15 mouse cellular contexts compared by ENCODE assay signal in the genomic region with DNA sequence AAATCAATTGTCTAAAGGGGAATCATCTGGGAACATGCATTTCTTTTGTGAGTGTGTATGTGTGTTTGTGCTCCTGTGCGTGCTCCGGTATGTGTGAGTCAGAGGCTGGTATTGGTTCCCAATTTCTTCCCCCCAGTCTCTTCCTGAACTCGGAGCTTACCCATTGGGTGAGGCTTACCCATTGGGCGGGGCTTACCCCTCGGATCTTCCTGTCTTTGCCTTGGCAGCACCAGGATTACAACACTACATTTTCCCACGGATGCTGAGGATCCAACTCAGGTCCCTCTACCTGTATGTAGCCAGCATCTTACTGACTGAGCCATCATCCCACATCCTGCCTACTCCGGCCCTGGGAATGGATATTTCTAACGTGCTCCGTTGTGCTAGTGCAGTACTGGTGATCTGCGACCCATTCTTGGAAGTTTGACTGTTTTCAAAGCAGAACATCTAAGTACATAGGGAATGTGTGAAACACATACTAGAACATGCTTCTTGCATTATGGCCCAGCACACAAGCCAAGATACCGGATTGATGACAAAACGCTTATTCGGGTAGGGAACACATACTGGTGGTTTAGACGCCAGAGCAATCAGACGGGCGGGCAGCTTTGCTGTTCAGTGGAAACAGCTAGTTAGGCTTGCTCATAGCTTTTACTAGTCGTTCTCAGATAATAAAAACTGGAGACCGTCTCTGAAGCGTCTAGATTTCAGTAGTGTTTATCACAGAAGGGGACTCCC. TPM values are rescaled to one million over a fixed set of nuclear protein-coding genes. Genes with fewer than 3 reads are reported as not detected.
DNase-seq lines count a peak whose midpoint lies in the region; ATAC-seq lines count a peak whose summit lies in the region.
"Had no signal": no experiment of that assay in that cellular context is flagged by ENCODE, and none has a peak within 500 bp of the region (broad histone marks: within the 10 kb centered on the region; RNA-seq: fewer than 3 reads in every experiment).

No protein-coding gene starts in this region.

- WGBS in hindbrain, embryonic 10.5 days: 89% methylated on average over 19 of the region's 19 CpGs
- WGBS in hindbrain, embryonic 13.5 days: 87% methylated on average over 19 of the region's 19 CpGs
- 77% methylated on average over 19 of the region's 19 CpGs for WGBS in embryonic facial prominence, embryonic 11.5 days
- WGBS in limb, embryonic 13.5 days: 54% methylated on average over 19 of the region's 19 CpGs
- WGBS in neural tube, embryonic 15.5 days: 83% methylated on average over 19 of the region's 19 CpGs

- no peak overlapping the region for H3K4me2 ChIP-seq in hindbrain, embryonic 13.5 days
- no peak overlapping the region for H3K4me2 ChIP-seq in embryonic facial prominence, embryonic 11.5 days (ENCODE audit: low read depth, low read length)
- H3K4me2 ChIP-seq in limb, embryonic 13.5 days (replicated peaks): peak overlapping the region; percentile 42
- H3K4me2 ChIP-seq in neural tube, embryonic 15.5 days: no peak overlapping the region
- H3K4me2 ChIP-seq: kidney, embryonic 15.5 days had no signal

- DNase-seq in hindbrain, embryonic 10.5 days (ENCODE audit: low spot score): no peak
- DNase-seq in lung, postnatal 10 days: peak; percentile 6
- DNase-seq in lung, postnatal 14 days: no peak
- DNase-seq in embryonic facial prominence, embryonic 11.5 days (ENCODE audit: low spot score): no peak
- no peak for DNase-seq in right cerebral cortex, postnatal 25 days
- DNase-seq: cerebellum, adult 9-10 months; forebrain, postnatal 0 days; liver, postnatal 0 days; thymus, postnatal 25 days had no signal

- no peaks in the 10 kb centered on the region; the same call in 1 of the 2 replicates for H3K27me3 ChIP-seq in hindbrain, embryonic 10.5 days (ENCODE audit: insufficient read depth, poor library complexity, severe bottlenecking)
- 0 out of 2 replicates have a peak, but pooled peaks cover 4% of the 10 kb centered on the region for H3K27me3 ChIP-seq in hindbrain, embryonic 13.5 days
- no peaks in the 10 kb centered on the region for H3K27me3 ChIP-seq in embryonic facial prominence, embryonic 11.5 days (ENCODE audit: control insufficient read depth, insufficient read depth, low read length)
- H3K27me3 ChIP-seq in limb, embryonic 13.5 days: peaks cover 4% of the 10 kb centered on the region; the same call in 1 of the 2 replicates
- H3K27me3 ChIP-seq in neural tube, embryonic 15.5 days (replicated peaks): no peaks in the 10 kb centered on the region
- H3K27me3 ChIP-seq: kidney, embryonic 15.5 days had no signal

- peaks cover 12% of the 10 kb centered on the region for H3K4me1 ChIP-seq in hindbrain, embryonic 10.5 days (replicated peaks)
- H3K4me1 ChIP-seq in hindbrain, embryonic 13.5 days (replicated peaks): 0 out of 2 replicates have a peak, but pooled peaks cover 12% of the 10 kb centered on the region
- peaks cover 6% of the 10 kb centered on the region for H3K4me1 ChIP-seq in embryonic facial prominence, embryonic 11.5 days (ENCODE audit: control insufficient read depth, insufficient read depth, low read length)
- peaks cover 35% of the 10 kb centered on the region for H3K4me1 ChIP-seq in limb, embryonic 13.5 days
- H3K4me1 ChIP-seq in neural tube, embryonic 15.5 days: peaks cover 4% of the 10 kb centered on the region; the same call in 1 of the 2 replicates

- no peak overlapping the region for H3K4me3 ChIP-seq in hindbrain, embryonic 10.5 days
- H3K4me3 ChIP-seq in hindbrain, embryonic 13.5 days: no peak overlapping the region
- H3K4me3 ChIP-seq in embryonic facial prominence, embryonic 11.5 days (ENCODE audit: low read depth, low read length): no peak overlapping the region
- no peak overlapping the region for H3K4me3 ChIP-seq in limb, embryonic 13.5 days
- no peak overlapping the region for H3K4me3 ChIP-seq in neural tube, embryonic 15.5 days (replicated peaks)
- H3K4me3 ChIP-seq: kidney, embryonic 15.5 days; midbrain, embryonic 10.5 days had no signal

- no peaks in the 10 kb centered on the region for H3K9me3 ChIP-seq in hindbrain, embryonic 10.5 days
- no peaks in the 10 kb centered on the region for H3K9me3 ChIP-seq in hindbrain, embryonic 13.5 days
- H3K9me3 ChIP-seq in embryonic facial prominence, embryonic 11.5 days (replicated peaks; ENCODE audit: control insufficient read depth, low read length): no peaks in the 10 kb centered on the region
- H3K9me3 ChIP-seq in limb, embryonic 13.5 days: no peaks in the 10 kb centered on the region
- H3K9me3 ChIP-seq in neural tube, embryonic 15.5 days (replicated peaks): no peaks in the 10 kb centered on the region
- H3K9me3 ChIP-seq: kidney, embryonic 15.5 days; midbrain, embryonic 10.5 days had no signal

- 0 out of 2 replicates have a peak overlapping the region, but pooled peaks have one; percentile 30 for H3K27ac ChIP-seq in hindbrain, embryonic 10.5 days
- H3K27ac ChIP-seq in hindbrain, embryonic 13.5 days: no peak overlapping the region
- H3K27ac ChIP-seq in embryonic facial prominence, embryonic 11.5 days (replicated peaks; ENCODE audit: low read depth, low read length): peak overlapping the region; percentile 48
- H3K27ac ChIP-seq in limb, embryonic 13.5 days: peak overlapping the region; percentile 75; the same call in 1 of the 2 replicates
- no peak overlapping the region for H3K27ac ChIP-seq in neural tube, embryonic 15.5 days (replicated peaks)
- H3K27ac ChIP-seq: kidney, embryonic 15.5 days; stomach, postnatal 0 days had no signal

- ATAC-seq in hindbrain, embryonic 13.5 days (ENCODE audit: low FRiP score): no peak
- ATAC-seq in embryonic facial prominence, embryonic 11.5 days (replicated peaks; ENCODE audit: insufficient number of reproducible peaks, low FRiP score, low TSS enrichment, low read depth): no peak
- 0 out of 2 replicates have a peak, but pooled peaks have one; percentile 1 for ATAC-seq in limb, embryonic 13.5 days (ENCODE audit: low FRiP score, low read depth)
- no peak for ATAC-seq in neural tube, embryonic 15.5 days (ENCODE audit: low FRiP score)
- ATAC-seq: forebrain, postnatal 0 days; liver, postnatal 0 days had no signal

- no peaks in the 10 kb centered on the region for H3K36me3 ChIP-seq in hindbrain, embryonic 10.5 days
- no peaks in the 10 kb centered on the region for H3K36me3 ChIP-seq in hindbrain, embryonic 13.5 days
- no peaks in the 10 kb centered on the region for H3K36me3 ChIP-seq in embryonic facial prominence, embryonic 11.5 days (replicated peaks; ENCODE audit: control insufficient read depth, insufficient read depth, low read depth, low read length)
- H3K36me3 ChIP-seq in limb, embryonic 13.5 days: no peaks in the 10 kb centered on the region
- no peaks in the 10 kb centered on the region for H3K36me3 ChIP-seq in neural tube, embryonic 15.5 days
- H3K36me3 ChIP-seq: kidney, embryonic 15.5 days; midbrain, embryonic 10.5 days had no signal

- H3K9ac ChIP-seq in hindbrain, embryonic 13.5 days: no peak overlapping the region
- H3K9ac ChIP-seq in embryonic facial prominence, embryonic 11.5 days (replicated peaks; ENCODE audit: low read length): no peak overlapping the region
- no peak overlapping the region; the same call in 1 of the 2 replicates for H3K9ac ChIP-seq in limb, embryonic 13.5 days
- H3K9ac ChIP-seq in neural tube, embryonic 15.5 days (replicated peaks): no peak overlapping the region
- H3K9ac ChIP-seq: forebrain, postnatal 0 days; kidney, embryonic 15.5 days; liver, postnatal 0 days had no signal

RNA-seq across cellular contexts. Expression of gene Zfhx3, which starts 55.8 kb away (rescaled TPM):
- 12.9 and 22.0 TPM in 2 replicates for polyA plus RNA-seq in hindbrain, embryonic 10.5 days (2016; fragmentation: Nextera tagmentation; extraction: Ambion mirVana)
- 36.9 and 42.0 TPM in 2 replicates for polyA plus RNA-seq in hindbrain, embryonic 13.5 days (2015; fragmentation: Nextera tagmentation; extraction: Ambion mirVana)
- 27.5 and 27.6 TPM in 2 replicates for polyA plus RNA-seq in embryonic facial prominence, embryonic 11.5 days (2014; fragmentation: Nextera tagmentation; extraction: Ambion mirVana)
- 44.1 and 50.0 TPM in 2 replicates for polyA plus RNA-seq in limb, embryonic 13.5 days (2015; fragmentation: Nextera tagmentation; extraction: Ambion mirVana)
- 20.2 and 22.8 TPM in 2 replicates for polyA plus RNA-seq in neural tube, embryonic 15.5 days (2015; fragmentation: Nextera tagmentation; extraction: Ambion mirVana)

Comparison
In these comparisons a context has a peak if more than half of its experiments do, and no peak if none do; other contexts are left out.
1. H3K27ac ChIP-seq: peak in hindbrain, embryonic 10.5 days (single experiment), embryonic facial prominence, embryonic 11.5 days (single experiment) and limb, embryonic 13.5 days (single experiment); none in hindbrain, embryonic 13.5 days (single experiment) and neural tube, embryonic 15.5 days (single experiment).